Mouse (Mus musculus): ENCODE data around the gene Eefsec.
A peak's percentile ranks its signal among the peaks of the same experiment; 100 is the strongest.

The Eefsec gene

GRCm38 (mm10) chr6:88446063-88447002 lies at the start of gene Eefsec:
Gene Eefsec, minus strand, starts transcription at chr6:88446539.
- peak; percentile 89 for DNase-seq (ENCODE audit: low read depth, low spot score)

- no peak for DNase-seq (ENCODE audit: low read depth, low spot score)
Observed at GRCm38 (mm10) chr6:88493712-88494111, 47.4 kb upstream of the Eefsec start.

- DNase-seq (ENCODE audit: low read depth, low spot score), result peak; percentile 96
Observed at GRCm38 (mm10) chr6:88490629-88491354, 44.5 kb upstream of the Eefsec start.

GRCm38 (mm10) chr6:88489834-88490233 lies 43.5 kb upstream of the Eefsec start:
- no peak for DNase-seq (ENCODE audit: low read depth, low spot score)

- DNase-seq (ENCODE audit: low read depth, low spot score), result peak; percentile 75
Observed at GRCm38 (mm10) chr6:88489026-88489425, 42.7 kb upstream of the Eefsec start.

GRCm38 (mm10) chr6:88486893-88487292 lies 40.6 kb upstream of the Eefsec start:
- DNase-seq (ENCODE audit: low read depth, low spot score), result peak; percentile 81

GRCm38 (mm10) chr6:88485378-88485777 lies 39.0 kb upstream of the Eefsec start:
- no peak for DNase-seq (ENCODE audit: low read depth, low spot score)

- no peak for DNase-seq (ENCODE audit: low read depth, low spot score)
Observed at GRCm38 (mm10) chr6:88483913-88484312, 37.6 kb upstream of the Eefsec start.

- DNase-seq (ENCODE audit: low read depth, low spot score), result peak; percentile 94
Observed at GRCm38 (mm10) chr6:88483111-88483510, 36.8 kb upstream of the Eefsec start.

- DNase-seq (ENCODE audit: low read depth, low spot score), result no peak
Observed at GRCm38 (mm10) chr6:88480421-88480820, 34.1 kb upstream of the Eefsec start.

GRCm38 (mm10) chr6:88469878-88470277 lies 23.5 kb upstream of the Eefsec start:
- no peak for DNase-seq (ENCODE audit: low read depth, low spot score)

GRCm38 (mm10) chr6:88465181-88465920 lies 19.0 kb upstream of the Eefsec start, which contains the start of gene Ruvbl1:
Gene Ruvbl1, plus strand, starts transcription at chr6:88465409.
- DNase-seq (ENCODE audit: low read depth, low spot score), result peak; percentile 99

- no peak for DNase-seq (ENCODE audit: low read depth, low spot score)
Observed at GRCm38 (mm10) chr6:88454545-88454944, 8.2 kb upstream of the Eefsec start.

- DNase-seq (ENCODE audit: low read depth, low spot score), result no peak
Observed at GRCm38 (mm10) chr6:88447454-88447853, 1.1 kb upstream of the Eefsec start.

- DNase-seq (ENCODE audit: low read depth, low spot score), result no peak
Observed at GRCm38 (mm10) chr6:88445661-88446060, 678 bp downstream of the Eefsec start.

- DNase-seq (ENCODE audit: low read depth, low spot score), result no peak
Observed at GRCm38 (mm10) chr6:88444076-88444750, 2.1 kb downstream of the Eefsec start.

GRCm38 (mm10) chr6:88443446-88443845 lies 2.9 kb downstream of the Eefsec start:
- no peak for DNase-seq (ENCODE audit: low read depth, low spot score)

GRCm38 (mm10) chr6:88442551-88442950 lies 3.8 kb downstream of the Eefsec start:
- no peak for DNase-seq (ENCODE audit: low read depth, low spot score)

- DNase-seq (ENCODE audit: low read depth, low spot score), result peak; percentile 65
Observed at GRCm38 (mm10) chr6:88439056-88439455, 7.3 kb downstream of the Eefsec start.

- DNase-seq (ENCODE audit: low read depth, low spot score), result no peak
Observed at GRCm38 (mm10) chr6:88435609-88436008, 10.7 kb downstream of the Eefsec start.

GRCm38 (mm10) chr6:88431202-88431601 lies 15.1 kb downstream of the Eefsec start:
- peak; percentile 57 for DNase-seq (ENCODE audit: low read depth, low spot score)

Data from brain, adult 2 months (tissue).